Mouse (Mus musculus) right cerebral cortex, postnatal 10 days (tissue): ENCODE data around the gene Map2.

Experiments
- DNase-seq, 2 experiments: peaks; one replicate each; pipeline ENCODE4 v3.0.0; 2021; ENCODE audit warnings: low spot score in 2 of 2

Map2 gene

GRCm38 (mm10) chr1:66292121-66292881 is 117.2 kb downstream of the Map2 start:
- no peak for DNase-seq

DNA sequence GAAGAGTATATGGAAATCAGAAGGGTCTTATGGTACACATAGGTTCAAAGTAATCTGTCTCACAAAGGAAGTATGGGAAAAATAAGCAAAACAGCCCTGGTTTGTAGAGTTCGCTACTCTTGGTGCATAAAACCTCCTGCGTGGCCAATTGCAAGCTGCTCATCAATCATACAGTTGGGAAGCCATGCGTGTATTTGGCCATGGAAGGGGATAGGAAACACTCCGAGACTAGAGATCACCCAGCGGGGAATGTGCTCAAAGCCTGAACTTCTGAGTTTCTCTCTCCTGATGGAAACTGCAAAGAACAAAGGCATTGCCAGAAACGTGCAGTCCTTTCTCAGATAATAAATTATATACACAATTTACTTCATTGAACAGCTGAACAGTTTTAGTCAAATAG is 124.3 kb downstream of the Map2 start:
- no peak for DNase-seq

- peak; percentile 61 to 70 for DNase-seq
These were observed 145.5 kb downstream of the Map2 start for GRCm38 (mm10) chr1:66320378-66321135.

GRCm38 (mm10) chr1:66321136-66321502 is 146.0 kb downstream of the Map2 start:
- DNase-seq = no peak

DNA sequence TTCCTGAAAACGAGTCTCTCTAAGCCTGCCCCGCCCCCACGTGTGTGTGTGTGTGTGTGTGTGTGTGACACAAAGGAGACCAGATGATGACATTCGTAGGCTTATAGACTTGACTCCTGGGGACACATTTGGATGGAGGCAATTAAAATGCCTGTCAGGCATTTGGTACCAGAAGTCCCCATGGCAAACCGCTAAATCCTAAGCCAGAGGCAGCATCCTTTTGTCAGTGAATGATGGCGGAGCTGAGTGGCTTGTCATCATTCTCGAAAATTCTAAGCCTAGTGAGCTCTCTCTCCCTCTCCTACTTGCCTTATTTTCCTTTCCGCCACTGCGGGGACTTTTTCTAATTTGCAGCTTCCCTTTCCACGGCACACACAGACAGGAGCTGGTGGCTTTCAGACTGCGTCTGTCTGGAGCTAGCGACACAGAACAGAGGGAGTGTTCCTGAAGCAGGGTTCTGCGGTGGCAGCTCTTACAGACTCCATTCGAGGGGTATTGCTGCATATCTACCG is 146.6 kb downstream of the Map2 start:
- peak; percentile 86 to 89 for DNase-seq

- peak; percentile 69 to 81 for DNase-seq
These were observed 148.4 kb downstream of the Map2 start for GRCm38 (mm10) chr1:66323461-66323860.

DNA sequence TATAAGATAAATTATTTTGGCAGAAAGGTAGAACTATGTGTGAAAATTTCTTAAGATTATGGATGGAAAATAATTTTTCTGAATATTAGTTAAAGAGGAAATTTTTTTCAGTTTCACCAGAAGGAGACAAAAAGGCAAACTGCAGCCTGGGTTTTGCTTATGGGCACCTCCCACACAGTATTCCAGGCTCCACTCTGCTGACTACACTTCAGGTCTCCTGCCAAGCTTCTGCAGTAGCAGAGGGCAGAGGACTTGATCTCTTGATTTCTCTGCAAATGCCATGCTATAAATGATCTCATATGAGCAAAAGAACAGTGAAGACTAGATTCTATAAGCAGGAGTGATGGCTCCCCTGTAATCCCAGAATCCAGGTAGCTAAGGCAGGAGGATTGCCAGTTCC is 149.9 kb downstream of the Map2 start:
- peak; percentile 40 to 44 for DNase-seq

GRCm38 (mm10) chr1:66328996-66329395 is 153.9 kb downstream of the Map2 start:
- DNase-seq = peak in 1 of 2 experiments; percentile 15

DNA sequence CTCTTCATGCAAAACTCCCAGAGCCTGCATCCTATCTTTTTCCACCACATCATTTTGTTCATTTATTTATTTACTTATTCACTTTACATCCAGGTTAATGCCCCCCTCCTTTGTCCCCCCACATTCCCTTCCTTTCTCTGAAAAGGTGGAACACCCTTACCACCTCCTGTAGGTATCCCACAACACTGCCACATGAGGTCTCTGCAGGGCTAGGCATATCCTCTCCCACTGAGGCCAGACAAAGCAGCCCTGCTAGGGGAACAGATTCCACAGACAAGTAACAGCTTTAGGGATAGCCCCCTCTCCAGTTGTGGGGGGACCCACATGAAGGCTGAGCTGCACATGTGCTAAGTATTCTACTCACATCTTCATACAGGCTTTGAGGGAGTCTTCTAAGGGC is 154.5 kb downstream of the Map2 start:
- DNase-seq = peak in 1 of 2 experiments; percentile 15

GRCm38 (mm10) chr1:66335724-66336284 is 160.7 kb downstream of the Map2 start:
- DNase-seq = no peak

- DNase-seq = no peak
These were observed 164.1 kb downstream of the Map2 start for GRCm38 (mm10) chr1:66339213-66339612.

- no peak for DNase-seq
These were observed 173.5 kb downstream of the Map2 start for GRCm38 (mm10) chr1:66348404-66349165.

DNA sequence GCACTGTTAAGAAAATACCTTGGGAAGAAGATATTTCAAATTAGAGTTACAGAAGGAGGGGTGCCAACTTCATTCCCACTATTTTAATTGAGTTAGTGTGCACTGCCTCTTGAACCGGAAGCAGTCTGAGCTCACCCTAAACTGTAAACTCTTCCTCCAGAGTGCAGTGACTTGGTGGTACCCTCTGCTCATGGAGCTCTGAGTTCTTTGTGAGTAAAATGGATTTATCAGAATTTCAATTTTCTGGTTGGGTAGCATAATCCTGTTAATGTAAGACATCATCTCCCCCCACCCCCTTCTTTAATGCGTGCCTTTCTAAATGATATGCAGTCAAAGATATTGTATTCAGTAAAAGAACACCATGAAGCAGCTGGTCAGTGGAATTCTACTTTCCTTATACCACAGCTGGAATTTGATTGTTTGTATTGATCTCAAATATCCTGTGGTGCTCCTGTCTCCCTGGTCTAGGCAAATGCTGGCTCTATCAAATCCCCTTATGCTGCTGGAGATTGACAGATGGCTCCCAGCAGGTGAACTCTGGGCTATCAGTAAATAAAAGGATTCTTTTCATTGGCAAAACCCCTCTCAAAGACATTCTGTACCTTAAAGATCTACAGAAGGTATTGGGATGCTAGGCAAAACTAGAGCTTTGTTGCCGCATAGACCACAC is 174.2 kb downstream of the Map2 start:
- DNase-seq = no peak

DNA sequence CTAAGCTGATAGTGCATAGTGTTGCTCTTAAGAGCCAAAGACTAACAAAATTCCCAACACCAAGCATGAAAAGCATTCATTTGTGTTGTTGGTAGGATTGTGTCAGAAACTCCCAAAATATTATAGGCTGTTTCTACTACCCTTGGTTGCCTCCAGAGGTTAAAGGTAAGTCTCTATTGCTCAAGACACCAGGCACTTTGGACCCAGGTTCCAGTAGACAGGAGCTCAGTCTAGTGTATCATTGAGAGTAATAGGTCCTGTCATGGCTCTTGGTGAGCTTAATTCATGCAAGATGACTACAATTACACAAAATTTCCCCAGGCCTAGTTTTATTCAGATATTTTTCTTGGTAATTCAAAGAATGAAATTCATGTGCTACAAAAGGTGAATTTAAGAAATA is 176.3 kb downstream of the Map2 start:
- no peak for DNase-seq

DNA sequence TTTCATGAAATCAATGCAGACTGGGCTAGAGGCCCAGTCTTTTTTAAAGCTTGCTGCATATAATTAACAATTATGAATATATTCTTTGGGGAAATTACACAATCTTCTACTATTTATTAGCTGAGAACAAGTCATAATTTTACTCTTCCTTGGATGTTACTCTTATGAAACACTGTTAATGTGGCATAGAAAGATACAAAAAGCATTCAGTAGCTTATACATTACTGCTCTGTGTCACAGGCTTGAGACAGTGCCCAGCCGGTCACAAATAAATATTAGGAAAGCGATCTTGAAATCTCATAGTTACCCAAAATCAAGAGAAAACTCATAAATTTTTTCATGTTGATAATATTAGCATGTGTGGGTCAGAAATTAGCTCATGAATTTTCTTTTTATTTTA is 186.7 kb downstream of the Map2 start:
- DNase-seq = no peak

- peak; percentile 30 to 48 for DNase-seq
These were observed 188.2 kb downstream of the Map2 start for GRCm38 (mm10) chr1:66363285-66363684.

GRCm38 (mm10) chr1:66364386-66364785 is 189.3 kb downstream of the Map2 start:
- no peak for DNase-seq

GRCm38 (mm10) chr1:66365600-66365999 is 190.5 kb downstream of the Map2 start:
- peak in 1 of 2 experiments; percentile 32 for DNase-seq

DNA sequence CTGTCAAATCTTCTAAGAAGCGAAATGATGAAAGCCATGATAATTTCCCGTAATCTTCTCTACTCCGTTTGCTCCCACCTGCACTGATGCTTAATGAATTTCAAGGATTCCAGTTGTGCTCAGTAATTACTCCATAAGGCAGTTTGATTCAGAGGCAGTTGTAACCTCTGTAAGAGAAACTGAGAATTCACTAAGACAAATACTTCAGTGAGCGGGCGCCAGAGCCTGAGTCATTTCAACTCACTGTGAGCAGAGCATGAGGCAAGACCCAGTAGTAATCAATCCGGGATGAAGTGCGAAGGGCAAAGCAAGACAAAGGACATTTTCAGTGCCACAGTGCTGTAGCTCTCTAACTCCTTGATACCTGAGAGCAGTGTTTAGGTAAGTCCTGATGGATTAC is 194.4 kb downstream of the Map2 start:
- DNase-seq = no peak

DNA sequence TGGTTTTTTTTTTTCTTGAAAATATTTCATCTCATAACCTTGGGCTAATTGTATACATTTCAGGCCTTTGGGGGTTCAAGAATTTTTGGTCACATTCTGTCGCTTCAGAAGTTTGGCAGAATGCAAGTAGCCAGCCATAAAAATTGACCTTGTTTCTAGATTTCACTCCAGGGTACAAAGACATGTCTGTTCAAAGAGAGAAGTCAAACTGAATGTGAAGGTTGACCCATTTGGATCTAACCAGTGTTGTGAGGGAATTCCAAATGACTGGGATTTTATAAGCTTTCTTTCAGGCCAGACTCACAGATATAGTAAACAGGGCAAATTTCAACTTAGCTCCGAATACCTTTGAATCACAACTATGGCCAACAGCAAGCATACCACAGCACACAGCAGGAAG is 196.3 kb downstream of the Map2 start:
- no peak for DNase-seq

DNA sequence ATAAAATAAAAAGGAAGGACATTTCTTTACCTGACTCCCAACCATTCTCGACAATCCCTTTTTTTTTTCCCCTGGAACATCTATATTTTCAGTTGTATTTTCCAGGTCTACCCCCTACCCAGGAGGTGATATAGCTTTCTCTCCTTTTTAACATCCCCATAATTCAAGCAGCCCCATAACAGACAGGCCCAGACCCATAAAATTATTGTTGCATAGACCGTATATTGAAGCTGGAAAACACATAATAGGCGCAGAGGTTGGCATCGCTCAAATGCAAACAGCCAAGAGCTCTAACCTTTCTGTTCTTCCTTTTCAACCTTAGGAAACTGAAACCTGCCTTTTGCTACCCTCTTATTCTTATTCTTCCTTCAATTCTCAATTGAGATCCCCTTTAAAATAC is 211.2 kb downstream of the Map2 start:
- no peak for DNase-seq
